Mouse (Mus musculus): ENCODE data around the gene Kif13a. TPM values are rescaled to one million over a fixed set of nuclear protein-coding genes. Genes with fewer than 3 reads are reported as not detected.
A peak's percentile ranks its signal among the peaks of the same experiment; 100 is the strongest.

Gene Kif13a
- total RNA-seq, 2 experiments from 2014 or later = 19.1 to 22.7 TPM

- intact Hi-C loops (cut with DNase I) = no loop called here
- no peak for DNase-seq (ENCODE audit: extremely low spot score in 1 of 2, low spot score in 2 of 2)
- Histone ChIP-seq H3K4me3 (no peak overlapping the region), H3K27ac (no peak overlapping the region)
- no peak for TF ChIP-seq CTCF (IDR thresholded peaks at IDR 0.05)
These were observed 52.6 kb downstream of the Kif13a start for GRCm38 (mm10) chr13:46877049-46877448.

- DNase-seq (ENCODE audit: extremely low spot score in 1 of 2, low spot score in 2 of 2) = no peak
- no peak for TF ChIP-seq CTCF (IDR thresholded peaks at IDR 0.05)
- no peak overlapping the region for H3K4me3 ChIP-seq
- H3K27ac ChIP-seq = no peak overlapping the region
- intact Hi-C loops (cut with DNase I) = no loop called here
These were observed 54.3 kb downstream of the Kif13a start for GRCm38 (mm10) chr13:46875377-46875776.

- TF ChIP-seq CTCF (IDR thresholded peaks at IDR 0.05) = no peak
- Histone ChIP-seq H3K4me3 (no peak overlapping the region), H3K27ac (no peak overlapping the region)
- intact Hi-C loops (cut with DNase I) = no loop called here
- no peak for DNase-seq (ENCODE audit: extremely low spot score in 1 of 2, low spot score in 2 of 2)
These were observed 56.9 kb downstream of the Kif13a start for GRCm38 (mm10) chr13:46872732-46873131.

GRCm38 (mm10) chr13:46872194-46872593, 57.5 kb downstream of the Kif13a start:
- no peak for DNase-seq (ENCODE audit: extremely low spot score in 1 of 2, low spot score in 2 of 2)
- Histone ChIP-seq H3K4me3 (no peak overlapping the region), H3K27ac (no peak overlapping the region)
- TF ChIP-seq CTCF (IDR thresholded peaks at IDR 0.05) = peak; percentile 23
- intact Hi-C loops (cut with DNase I) = no loop called here

- Histone ChIP-seq H3K27ac (no peak overlapping the region), H3K4me3 (no peak overlapping the region)
- TF ChIP-seq CTCF (IDR thresholded peaks at IDR 0.05) = no peak
- DNase-seq (ENCODE audit: extremely low spot score in 1 of 2, low spot score in 2 of 2) = no peak
- intact Hi-C loops (cut with DNase I) = no loop called here
These were observed 60.2 kb downstream of the Kif13a start for GRCm38 (mm10) chr13:46869464-46869863.

GRCm38 (mm10) chr13:46863169-46863748, 66.4 kb downstream of the Kif13a start:
- no peak for TF ChIP-seq CTCF (IDR thresholded peaks at IDR 0.05)

GRCm38 (mm10) chr13:46859876-46860275, 69.8 kb downstream of the Kif13a start:
- DNase-seq (ENCODE audit: extremely low spot score in 1 of 2, low spot score in 2 of 2) = no peak
- TF ChIP-seq CTCF (IDR thresholded peaks at IDR 0.05) = no peak
- Histone ChIP-seq H3K4me3 (no peak overlapping the region), H3K27ac (no peak overlapping the region)
- intact Hi-C loops (cut with DNase I) = no loop called here

More at GRCm38 (mm10) chr13:46863169-46863748, 66.4 kb downstream of the Kif13a start:
- no peak overlapping the region for H3K4me3 ChIP-seq
- H3K27ac ChIP-seq = no peak overlapping the region
- intact Hi-C loops (cut with DNase I) = no loop called here
- DNase-seq (ENCODE audit: extremely low spot score in 1 of 2, low spot score in 2 of 2) = no peak

- H3K27ac ChIP-seq = no peak overlapping the region
- intact Hi-C loops (cut with DNase I) = no loop called here
- TF ChIP-seq CTCF (IDR thresholded peaks at IDR 0.05) = no peak
- DNase-seq (ENCODE audit: extremely low spot score in 1 of 2, low spot score in 2 of 2) = no peak
- H3K4me3 ChIP-seq = no peak overlapping the region
These were observed 70.5 kb downstream of the Kif13a start for GRCm38 (mm10) chr13:46859173-46859572.

- Histone ChIP-seq H3K27ac (no peak overlapping the region), H3K4me3 (no peak overlapping the region)
- DNase-seq (ENCODE audit: extremely low spot score in 1 of 2, low spot score in 2 of 2) = no peak
- intact Hi-C loops (cut with DNase I) = no loop called here
- no peak for TF ChIP-seq CTCF (IDR thresholded peaks at IDR 0.05)
These were observed 70.9 kb downstream of the Kif13a start for GRCm38 (mm10) chr13:46858835-46859152.

GRCm38 (mm10) chr13:46858143-46858834, 71.4 kb downstream of the Kif13a start:
- no peak overlapping the region for H3K4me3 ChIP-seq
- no peak for DNase-seq (ENCODE audit: extremely low spot score in 1 of 2, low spot score in 2 of 2)
- intact Hi-C loops (cut with DNase I) = no loop called here
- no peak for TF ChIP-seq CTCF (IDR thresholded peaks at IDR 0.05)
- H3K27ac ChIP-seq = no peak overlapping the region

GRCm38 (mm10) chr13:46854456-46854855, 75.2 kb downstream of the Kif13a start:
- TF ChIP-seq CTCF (IDR thresholded peaks at IDR 0.05) = no peak
- DNase-seq (ENCODE audit: extremely low spot score in 1 of 2, low spot score in 2 of 2) = no peak
- H3K27ac ChIP-seq = no peak overlapping the region
- intact Hi-C loops (cut with DNase I) = no loop called here
- no peak overlapping the region for H3K4me3 ChIP-seq

- Histone ChIP-seq H3K4me3 (no peak overlapping the region), H3K27ac (no peak overlapping the region)
- TF ChIP-seq CTCF (IDR thresholded peaks at IDR 0.05) = peak; percentile 30
- intact Hi-C loops (cut with DNase I) = no loop called here
- DNase-seq (ENCODE audit: extremely low spot score in 1 of 2, low spot score in 2 of 2) = no peak
These were observed 77.2 kb downstream of the Kif13a start for GRCm38 (mm10) chr13:46852470-46852869.

GRCm38 (mm10) chr13:46845456-46845855, 84.2 kb downstream of the Kif13a start:
- no peak overlapping the region for H3K27ac ChIP-seq
- H3K4me3 ChIP-seq = no peak overlapping the region
- no peak for TF ChIP-seq CTCF (IDR thresholded peaks at IDR 0.05)
- no peak for DNase-seq (ENCODE audit: extremely low spot score in 1 of 2, low spot score in 2 of 2)
- intact Hi-C loops (cut with DNase I) = loop anchor here (2.0 kb wide), 1 partner anchor 85 kb away; no protein-coding TSS in a partner anchor

Data from left cerebral cortex, adult 2 months (tissue).